Mouse (Mus musculus) spleen, adult 2 months (tissue): ENCODE results near the gene Plekhh1. TPM values are rescaled to one million over a fixed set of nuclear protein-coding genes. Genes with fewer than 3 reads are reported as not detected.

ENCODE experiments used
- DNase-seq, 2 experiments: peaks; one replicate each; pipeline versions ENCODE4 v3.0.0 to v3.0.0-alpha.2; 2012 to 2021; ENCODE audit warnings: low spot score in 2 of 2, low read depth in 1 of 2
- H3K27ac ChIP-seq: fragments of 200-500 bp; 2 replicates; pipeline ENCODE4 v1.5.1; 2012; ENCODE audit warnings: low read length, inconsistent platforms; ENCODE audit not compliant: insufficient read depth
- H3K27me3 ChIP-seq: fragments of 200-500 bp; 2 replicates; pipeline ENCODE4 v1.6.1; 2012; ENCODE audit warnings: mild to moderate bottlenecking, moderate library complexity, low read length, inconsistent platforms; ENCODE audit not compliant: control insufficient read depth, insufficient read depth
- H3K36me3 ChIP-seq: fragments of 200-500 bp; 2 replicates; pipeline ENCODE4 v1.6.1; 2012; ENCODE audit warnings: mild to moderate bottlenecking, low read length, inconsistent platforms; ENCODE audit not compliant: control insufficient read depth, insufficient read depth
- H3K4me1 ChIP-seq: fragments of 200-500 bp; 2 replicates; pipeline ENCODE4 v1.6.1; 2011; ENCODE audit warnings: inconsistent platforms; ENCODE audit not compliant: control insufficient read depth, insufficient read depth, insufficient read length
- H3K4me3 ChIP-seq: fragments of 200-500 bp; 2 replicates; pipeline ENCODE4 v1.5.1; 2011; ENCODE audit warnings: mild to moderate bottlenecking, inconsistent platforms; ENCODE audit not compliant: insufficient read depth, insufficient read length; ENCODE audit errors: extremely low read depth
- CTCF ChIP-seq: fragments of 200-500 bp; IDR thresholded peaks from 2 replicates; pipeline ENCODE4 v1.5.1; 2011; ENCODE audit warnings: mild to moderate bottlenecking, inconsistent platforms; ENCODE audit not compliant: insufficient read depth, insufficient read length, insufficient replicate concordance; ENCODE audit errors: extremely low read depth
- POLR2A ChIP-seq: fragments of 200-500 bp; IDR thresholded peaks from 2 replicates; pipeline ENCODE4 v1.6.1; 2011; ENCODE audit warnings: low read depth, low read length, inconsistent platforms
- WGBS: fragments of 180-500 bp; shearing (Covaris S2); methylation state at CpG from one replicate; pipeline ENCODE4 v1.1.7; 2018; 5-methylcytosine and 5-hydroxymethylcytosine counted together
- polyA plus RNA-seq: library from polyadenylated mRNA; depleted of rRNA; stranded (reverse); fragments of >200 nt; gene quantifications from 2 replicates; pipeline ENCODE4 v1.2.3, GENCODE M21; 2012

Plekhh1 gene
- polyA plus RNA-seq, 1 experiment, result 0.28 TPM

DNA sequence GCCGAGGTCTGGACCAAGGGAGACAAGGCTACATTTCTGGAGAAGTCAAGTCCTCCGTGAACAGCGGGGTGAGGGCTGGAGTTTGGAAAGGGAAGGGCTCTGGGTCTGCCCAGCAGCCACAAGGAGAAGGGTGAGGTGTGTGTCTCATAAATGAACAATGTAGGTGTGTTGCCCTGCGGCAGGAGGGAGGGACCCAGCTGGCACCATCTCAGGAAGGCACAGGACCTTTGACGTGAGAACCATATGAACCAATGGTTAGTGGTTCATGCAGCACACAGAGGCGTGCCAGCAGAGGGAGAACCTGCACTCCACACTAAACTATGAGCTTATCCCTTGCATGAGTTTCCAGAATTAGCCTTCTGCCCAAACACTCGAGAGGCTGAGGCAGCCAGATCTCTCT, 18.2 kb downstream of the Plekhh1 start:
- TF ChIP-seq POLR2A, result no peak
- TF ChIP-seq CTCF, result no peak
- 87% methylated on average over 7 of the region's 7 CpGs for WGBS
- Histone ChIP-seq H3K4me3 (no peak overlapping the region), H3K27ac (no peak overlapping the region), H3K27me3 (no peaks in the 10 kb centered on the region), H3K36me3 (no peaks in the 10 kb centered on the region), H3K4me1 (no peaks in the 10 kb centered on the region)
- no peak for DNase-seq

DNA sequence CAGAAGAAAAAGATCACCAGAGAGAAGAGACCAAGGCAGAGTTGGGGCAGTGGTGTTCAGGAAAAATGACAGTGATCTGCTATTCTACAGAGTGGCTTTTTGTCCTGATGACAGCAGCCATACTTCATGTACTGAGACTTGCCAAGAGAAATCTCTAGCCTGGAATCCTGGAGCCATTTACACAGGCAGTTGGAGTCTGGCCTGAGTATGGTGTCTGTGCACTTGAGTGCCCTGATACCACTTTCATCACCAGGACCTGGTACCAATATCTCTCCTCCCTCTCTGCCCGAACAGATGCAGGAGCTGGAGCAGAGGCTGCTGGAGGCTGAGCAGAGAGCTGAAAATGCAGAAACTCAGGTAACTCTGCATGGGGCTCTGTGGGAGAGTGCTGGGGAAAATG, 19.9 kb downstream of the Plekhh1 start:
- Histone ChIP-seq H3K4me1 (no peaks in the 10 kb centered on the region), H3K4me3 (no peak overlapping the region), H3K36me3 (no peaks in the 10 kb centered on the region), H3K27ac (no peak overlapping the region), H3K27me3 (no peaks in the 10 kb centered on the region)
- 85% methylated on average over 1 of the region's 1 CpGs for whole genome bisulfite sequencing
- TF ChIP-seq POLR2A, result no peak
- TF ChIP-seq CTCF, result no peak
- no peak for DNase-seq

DNA sequence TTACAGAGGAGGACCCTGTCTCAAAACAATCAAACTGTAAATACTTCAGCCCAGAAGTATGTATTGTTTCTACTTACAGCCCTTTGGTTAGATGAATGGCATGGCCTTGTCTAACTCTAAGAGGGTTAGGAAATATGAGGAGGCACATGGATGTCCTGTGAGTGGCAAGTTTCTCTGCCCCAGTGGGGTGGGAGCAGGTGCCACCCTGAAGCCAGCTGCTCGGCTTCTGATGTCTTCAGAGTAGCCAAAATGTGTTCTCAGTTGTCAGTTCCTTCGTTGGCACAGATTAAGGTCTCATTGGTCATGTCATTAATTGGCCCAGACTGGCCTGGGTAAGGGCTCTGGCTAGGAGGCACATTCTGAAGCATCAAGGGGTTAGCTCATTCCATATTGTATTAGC, 20.8 kb downstream of the Plekhh1 start:
- Histone ChIP-seq H3K27me3 (no peaks in the 10 kb centered on the region), H3K4me3 (no peak overlapping the region), H3K4me1 (no peaks in the 10 kb centered on the region), H3K27ac (no peak overlapping the region), H3K36me3 (no peaks in the 10 kb centered on the region)
- DNase-seq, result no peak
- WGBS, result 84% methylated on average over 2 of the region's 2 CpGs
- TF ChIP-seq POLR2A (no peak), CTCF (no peak)

DNA sequence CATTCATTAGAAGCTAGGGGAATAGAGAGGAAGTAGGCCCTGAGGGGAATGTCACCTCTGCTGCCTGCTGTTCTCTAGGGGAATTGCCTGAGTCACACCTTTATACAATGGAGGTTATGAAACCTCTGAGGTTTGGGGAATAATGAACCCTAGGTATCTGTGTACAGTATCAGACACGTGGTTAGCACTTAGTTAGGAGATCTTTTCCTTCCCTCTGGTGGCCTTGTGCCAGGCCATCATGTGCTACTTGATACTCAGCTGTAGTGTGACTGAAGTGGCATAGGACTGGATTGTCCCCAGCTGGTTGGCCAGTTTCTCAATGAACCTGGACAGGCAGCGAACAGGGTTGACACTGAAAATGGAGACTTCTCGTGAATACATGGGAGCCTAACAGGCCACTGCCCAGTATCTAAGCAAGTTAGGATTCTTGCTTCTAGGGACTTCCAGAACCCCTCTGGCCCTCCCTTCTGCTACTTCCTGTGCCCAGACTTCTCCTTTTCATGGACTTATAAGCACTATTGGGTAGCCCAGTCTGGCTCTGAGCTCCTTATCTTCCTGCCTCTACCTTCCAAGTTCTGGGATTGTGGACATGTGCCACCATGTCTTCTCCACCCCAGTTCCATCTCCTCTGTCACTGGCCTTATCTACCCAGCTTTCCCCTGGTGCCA, 21.7 kb downstream of the Plekhh1 start:
- WGBS, result 50% methylated on average over 3 of the region's 3 CpGs
- Histone ChIP-seq H3K36me3 (no peaks in the 10 kb centered on the region), H3K27ac (no peak overlapping the region), H3K27me3 (no peaks in the 10 kb centered on the region), H3K4me1 (no peaks in the 10 kb centered on the region), H3K4me3 (no peak overlapping the region)
- DNase-seq, result no peak
- TF ChIP-seq CTCF, result no peak
- no peak for TF ChIP-seq POLR2A

DNA sequence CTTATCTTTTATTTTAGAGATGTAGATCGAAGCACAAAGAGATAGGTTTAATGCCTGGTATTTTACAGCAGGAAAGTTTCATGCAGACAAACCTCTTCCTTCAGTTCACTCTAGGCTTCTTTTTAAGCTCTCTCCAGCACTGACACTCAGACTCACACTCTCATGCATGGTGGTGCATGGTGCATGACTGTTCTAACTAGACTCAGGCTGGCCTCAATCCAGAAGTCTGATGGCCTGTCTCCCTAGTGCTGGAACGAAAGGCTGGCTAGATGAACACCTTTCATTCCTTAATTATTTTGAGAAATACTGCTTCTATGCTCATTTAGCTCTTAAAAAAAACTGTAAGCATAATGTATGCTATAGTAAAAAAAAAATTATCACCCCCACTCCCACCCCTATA, 23.1 kb downstream of the Plekhh1 start:
- H3K27me3 ChIP-seq, result no peaks in the 10 kb centered on the region
- no peaks in the 10 kb centered on the region for H3K36me3 ChIP-seq
- DNase-seq, result no peak
- TF ChIP-seq CTCF, result no peak
- WGBS, result 89% methylated on average over 2 of the region's 2 CpGs
- no peaks in the 10 kb centered on the region for H3K4me1 ChIP-seq
- H3K4me3 ChIP-seq, result no peak overlapping the region
- H3K27ac ChIP-seq, result no peak overlapping the region

DNA sequence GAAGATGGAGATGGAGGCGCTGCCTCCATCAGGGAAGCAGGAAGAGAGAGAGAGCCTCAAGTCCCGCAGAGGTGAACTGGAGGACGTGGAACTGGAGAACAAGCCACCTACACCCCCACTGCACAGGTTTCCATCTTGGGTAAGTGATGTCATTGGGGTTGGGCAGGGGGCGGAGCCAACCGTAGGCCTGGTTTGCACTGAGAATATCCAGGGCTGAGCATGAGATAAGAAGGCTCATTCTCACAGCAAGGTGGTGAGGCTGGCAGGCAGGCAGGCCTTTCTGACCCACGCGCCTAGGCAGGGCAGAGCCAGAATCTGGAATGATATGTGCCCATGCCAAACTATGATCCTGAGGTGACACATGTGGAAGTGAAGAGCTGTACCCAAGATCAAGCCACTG, 26.3 kb downstream of the Plekhh1 start:
- WGBS, result 85% methylated on average over 7 of the region's 7 CpGs
- Histone ChIP-seq H3K27me3 (no peaks in the 10 kb centered on the region), H3K36me3 (no peaks in the 10 kb centered on the region), H3K4me1 (peaks cover 4% of the 10 kb centered on the region; the same call in 1 of the 2 replicates), H3K27ac (no peak overlapping the region), H3K4me3 (no peak overlapping the region)
- no peak for TF ChIP-seq CTCF
- no peak for TF ChIP-seq POLR2A
- no peak for DNase-seq

DNA sequence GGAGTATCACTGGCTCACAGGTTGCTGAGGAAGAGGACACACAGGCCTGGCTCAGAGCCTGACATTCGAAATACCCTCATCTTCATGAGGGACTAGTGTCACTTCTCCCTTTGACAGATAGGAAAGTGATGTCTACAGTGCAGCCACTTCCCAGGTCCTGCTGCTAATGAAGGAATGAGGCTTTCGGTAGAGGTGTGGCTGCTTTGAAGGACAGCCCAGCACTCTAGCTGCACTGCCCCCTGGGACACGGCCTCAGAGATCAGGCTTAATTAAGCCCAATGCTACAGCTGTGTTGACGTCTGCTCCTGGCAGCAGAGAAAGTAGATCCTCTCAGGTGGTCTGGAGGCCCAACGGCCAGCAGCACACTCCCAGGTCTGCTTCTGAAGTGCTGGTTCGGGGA, 30.6 kb downstream of the Plekhh1 start:
- Histone ChIP-seq H3K36me3 (no peaks in the 10 kb centered on the region), H3K4me3 (no peak overlapping the region), H3K27ac (no peak overlapping the region), H3K4me1 (peaks cover 11% of the 10 kb centered on the region; the same call in 1 of the 2 replicates), H3K27me3 (no peaks in the 10 kb centered on the region)
- no peak for DNase-seq
- 84% methylated on average over 6 of the region's 6 CpGs for WGBS
- TF ChIP-seq CTCF, result no peak
- no peak for TF ChIP-seq POLR2A

DNA sequence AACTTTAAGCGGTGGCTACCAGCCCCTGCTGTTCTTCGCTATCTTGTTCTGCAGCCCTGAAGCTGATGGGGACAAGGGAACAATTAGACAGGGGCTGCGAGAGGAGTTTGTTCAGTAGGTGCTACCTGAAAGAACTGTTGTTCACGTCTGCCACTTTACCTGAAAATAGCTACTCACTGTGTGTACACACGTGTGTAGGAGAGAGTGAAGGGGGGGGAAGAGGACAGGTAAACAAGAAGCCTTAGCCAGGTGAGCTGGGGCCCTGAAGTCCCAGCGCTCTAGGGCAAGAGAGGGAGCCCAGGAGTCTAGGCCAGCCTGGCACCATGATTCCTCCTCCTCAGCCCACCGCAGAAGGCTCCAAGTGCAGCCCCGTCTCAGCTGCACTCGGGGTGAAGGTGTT, 31.2 kb downstream of the Plekhh1 start:
- WGBS, result 91% methylated on average over 9 of the region's 9 CpGs
- peaks cover 11% of the 10 kb centered on the region; the same call in 1 of the 2 replicates for H3K4me1 ChIP-seq
- no peak for TF ChIP-seq POLR2A
- no peak for TF ChIP-seq CTCF

More for the DNA sequence above, 31.2 kb downstream of the Plekhh1 start:
- DNase-seq, result no peak
- Histone ChIP-seq H3K36me3 (no peaks in the 10 kb centered on the region), H3K27ac (no peak overlapping the region), H3K27me3 (no peaks in the 10 kb centered on the region), H3K4me3 (no peak overlapping the region)
